Mouse (Mus musculus) heart, adult 2 months (tissue): ENCODE results near the gene Alg14.

Source experiments
- CTCF ChIP-seq: fragments of 200-600 bp; IDR thresholded peaks from 2 replicates; pipeline ENCODE4 v1.8.1; 2022; ENCODE audit warnings: antibody characterized with exemption, mild to moderate bottlenecking, moderate library complexity
- EP300 ChIP-seq: fragments of 200-500 bp; IDR thresholded peaks from 2 replicates; pipeline ENCODE4 v1.6.1; 2011; ENCODE audit warnings: low read depth, low read length, control low read depth; ENCODE audit not compliant: insufficient read depth
- POLR2A ChIP-seq: fragments of 200-500 bp; IDR thresholded peaks from 2 replicates; pipeline ENCODE4 v1.6.1; 2011; ENCODE audit warnings: mild to moderate bottlenecking, low read depth, low read length, control low read depth; ENCODE audit not compliant: insufficient read depth

GRCm38 (mm10) chr3:121389860-121390530 lies 98.4 kb downstream of the Alg14 start:
- TF ChIP-seq CTCF (no peak), POLR2A (no peak), EP300 (no peak)
